Mouse (Mus musculus): ENCODE measurements at regions not wholly inside any gene's neighbourhood (a gene's known extent, or its start where the extent isn't known, plus 50 kb on each side); places are given as distances from the start of the nearest gene placed in this dataset.
A peak's percentile ranks its signal among the peaks of the same experiment; 100 is the strongest.

DNA sequence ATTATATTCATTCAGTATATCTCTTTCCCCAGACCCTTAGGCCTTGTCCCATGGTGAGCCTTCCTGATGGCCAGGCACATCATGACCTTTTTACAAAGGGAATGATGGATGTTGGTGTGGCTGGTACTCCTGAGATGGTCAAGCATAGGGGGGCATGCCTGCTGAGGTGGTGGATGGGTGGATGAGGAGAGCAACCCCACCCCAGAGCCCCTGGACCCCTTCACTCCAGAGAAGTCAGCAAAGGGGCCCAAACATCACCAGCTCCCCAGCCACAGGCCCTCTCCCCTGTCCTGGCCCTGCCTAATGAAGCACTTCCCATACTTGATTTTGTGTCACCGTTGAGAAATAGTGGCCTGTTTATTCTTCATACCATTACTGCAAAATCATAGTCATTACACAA, 193.7 kb downstream of the Xxylt1 start:
- H3K79me2 ChIP-seq (replicated peaks; ENCODE audit: control insufficient read depth, insufficient read depth, low read length): no peaks in the 10 kb centered on the region
- no peak overlapping the region for H3K4me3 ChIP-seq
- H3K9ac ChIP-seq (ENCODE audit: low read depth, low read length): no peak overlapping the region
- no peak overlapping the region for H3K27ac ChIP-seq
- no peaks in the 10 kb centered on the region; the same call in none of the 2 replicates for H3K4me1 ChIP-seq (ENCODE audit: control insufficient read depth, insufficient read depth, low read length)
- WGBS: 89% methylated on average over 1 of the region's 1 CpGs
- no peaks in the 10 kb centered on the region for H3K27me3 ChIP-seq (ENCODE audit: control insufficient read depth, insufficient read depth, low read length)
- intact Hi-C loops (cut with DNase I): no loop called here
- no peak for DNase-seq
- H3K36me3 ChIP-seq (ENCODE audit: control insufficient read depth, insufficient read depth, low read length): no peaks in the 10 kb centered on the region
- no peak for TF ChIP-seq EP300 (IDR thresholded peaks at IDR 0.05; ENCODE audit: insufficient read depth, low read depth, low read length)
- no peak for TF ChIP-seq POLR2A (IDR thresholded peaks at IDR 0.05; ENCODE audit: insufficient read depth, low read depth, low read length)
- no peak for TF ChIP-seq CTCF (IDR thresholded peaks at IDR 0.05)

GRCm38 (mm10) chr16:30888556-30889323, 192.5 kb downstream of the Xxylt1 start:
- no peaks in the 10 kb centered on the region for H3K79me2 ChIP-seq (replicated peaks; ENCODE audit: control insufficient read depth, insufficient read depth, low read length)
- no peaks in the 10 kb centered on the region for H3K27me3 ChIP-seq (ENCODE audit: control insufficient read depth, insufficient read depth, low read length)
- no peak overlapping the region for H3K27ac ChIP-seq
- no peak overlapping the region for H3K4me3 ChIP-seq
- H3K36me3 ChIP-seq (ENCODE audit: control insufficient read depth, insufficient read depth, low read length): no peaks in the 10 kb centered on the region
- H3K4me1 ChIP-seq (ENCODE audit: control insufficient read depth, insufficient read depth, low read length): no peaks in the 10 kb centered on the region; the same call in none of the 2 replicates
- DNase-seq: no peak
- 85% methylated on average over 3 of the region's 3 CpGs for WGBS
- intact Hi-C loops (cut with DNase I): no loop called here
- TF ChIP-seq CTCF (IDR thresholded peaks at IDR 0.05): peak; percentile 34
- TF ChIP-seq EP300 (IDR thresholded peaks at IDR 0.05; ENCODE audit: insufficient read depth, low read depth, low read length): no peak
- no peak overlapping the region for H3K9ac ChIP-seq (ENCODE audit: low read depth, low read length)

GRCm38 (mm10) chr16:30892606-30893005, 188.6 kb downstream of the Xxylt1 start:
- Histone ChIP-seq H3K27me3 (ENCODE audit: control insufficient read depth, insufficient read depth, low read length) (no peaks in the 10 kb centered on the region), H3K4me3 (no peak overlapping the region), H3K4me1 (ENCODE audit: control insufficient read depth, insufficient read depth, low read length) (no peaks in the 10 kb centered on the region), H3K9ac (ENCODE audit: low read depth, low read length) (no peak overlapping the region), H3K27ac (no peak overlapping the region), H3K36me3 (ENCODE audit: control insufficient read depth, insufficient read depth, low read length) (no peaks in the 10 kb centered on the region), H3K79me2 (replicated peaks; ENCODE audit: control insufficient read depth, insufficient read depth, low read length) (no peaks in the 10 kb centered on the region)
- TF ChIP-seq POLR2A (IDR thresholded peaks at IDR 0.05; ENCODE audit: insufficient read depth, low read depth, low read length) (no peak), CTCF (IDR thresholded peaks at IDR 0.05) (no peak), EP300 (IDR thresholded peaks at IDR 0.05; ENCODE audit: insufficient read depth, low read depth, low read length) (no peak)
- no peak for DNase-seq
- WGBS: 96% methylated on average over 6 of the region's 6 CpGs
- intact Hi-C loops (cut with DNase I): no loop called here

DNA sequence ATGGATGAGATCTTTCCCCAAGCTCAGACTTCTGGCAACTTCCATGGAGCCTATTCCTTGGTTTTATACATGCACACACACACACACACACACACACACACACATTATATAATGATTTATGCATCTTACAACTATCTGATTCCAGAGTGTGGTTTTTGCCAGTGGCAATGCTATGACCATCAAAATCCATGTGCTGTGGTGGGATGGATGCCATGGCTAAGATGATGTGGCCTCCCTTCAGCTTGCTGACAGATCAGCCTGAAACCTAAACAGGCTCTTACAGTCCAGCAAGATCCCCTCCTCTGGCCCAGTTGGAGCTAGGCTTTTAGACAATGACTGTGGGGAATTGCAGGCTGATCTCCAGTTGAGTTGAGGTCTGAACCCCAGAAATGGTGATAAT, 187.1 kb downstream of the Xxylt1 start:
- Histone ChIP-seq H3K36me3 (ENCODE audit: control insufficient read depth, insufficient read depth, low read length) (no peaks in the 10 kb centered on the region), H3K27ac (no peak overlapping the region), H3K9ac (ENCODE audit: low read depth, low read length) (no peak overlapping the region), H3K27me3 (ENCODE audit: control insufficient read depth, insufficient read depth, low read length) (no peaks in the 10 kb centered on the region), H3K4me1 (ENCODE audit: control insufficient read depth, insufficient read depth, low read length) (no peaks in the 10 kb centered on the region), H3K79me2 (replicated peaks; ENCODE audit: control insufficient read depth, insufficient read depth, low read length) (no peaks in the 10 kb centered on the region), H3K4me3 (no peak overlapping the region)
- TF ChIP-seq POLR2A (IDR thresholded peaks at IDR 0.05; ENCODE audit: insufficient read depth, low read depth, low read length): no peak
- TF ChIP-seq CTCF (IDR thresholded peaks at IDR 0.05): no peak
- no peak for TF ChIP-seq EP300 (IDR thresholded peaks at IDR 0.05; ENCODE audit: insufficient read depth, low read depth, low read length)
- intact Hi-C loops (cut with DNase I): no loop called here
- DNase-seq: no peak

DNA sequence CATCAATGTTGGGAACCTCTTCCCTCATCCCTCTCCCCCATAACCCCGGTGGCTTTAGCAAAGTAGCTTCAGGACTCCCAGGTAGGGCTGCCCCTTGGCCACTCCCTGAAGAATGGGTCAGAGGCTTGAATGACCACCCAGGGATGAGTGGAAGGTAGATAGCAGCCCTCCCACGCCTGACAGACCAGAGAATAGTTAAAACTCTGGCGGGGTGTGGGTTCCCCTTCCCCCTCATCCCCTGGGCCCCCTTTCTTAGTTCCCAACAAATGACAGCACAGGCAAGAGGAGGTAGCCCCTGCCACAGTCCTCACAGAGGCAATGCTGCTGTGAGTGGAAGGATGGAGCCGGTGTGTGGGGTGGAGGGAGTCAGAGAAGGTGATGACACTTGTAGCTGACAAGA, 186.2 kb downstream of the Xxylt1 start:
- intact Hi-C loops (cut with DNase I): no loop called here
- WGBS: 77% methylated on average over 4 of the region's 4 CpGs
- no peak overlapping the region for H3K4me3 ChIP-seq
- H3K36me3 ChIP-seq (ENCODE audit: control insufficient read depth, insufficient read depth, low read length): no peaks in the 10 kb centered on the region
- no peaks in the 10 kb centered on the region for H3K4me1 ChIP-seq (ENCODE audit: control insufficient read depth, insufficient read depth, low read length)
- H3K27me3 ChIP-seq (ENCODE audit: control insufficient read depth, insufficient read depth, low read length): no peaks in the 10 kb centered on the region
- no peak overlapping the region for H3K27ac ChIP-seq
- TF ChIP-seq POLR2A (IDR thresholded peaks at IDR 0.05; ENCODE audit: insufficient read depth, low read depth, low read length) (no peak), CTCF (IDR thresholded peaks at IDR 0.05) (no peak), EP300 (IDR thresholded peaks at IDR 0.05; ENCODE audit: insufficient read depth, low read depth, low read length) (no peak)
- no peak overlapping the region for H3K9ac ChIP-seq (ENCODE audit: low read depth, low read length)
- DNase-seq: no peak
- no peaks in the 10 kb centered on the region for H3K79me2 ChIP-seq (replicated peaks; ENCODE audit: control insufficient read depth, insufficient read depth, low read length)

GRCm38 (mm10) chr16:30897371-30897770, 183.9 kb downstream of the Xxylt1 start:
- Histone ChIP-seq H3K4me3 (no peak overlapping the region), H3K4me1 (ENCODE audit: control insufficient read depth, insufficient read depth, low read length) (no peaks in the 10 kb centered on the region), H3K27ac (no peak overlapping the region), H3K27me3 (ENCODE audit: control insufficient read depth, insufficient read depth, low read length) (no peaks in the 10 kb centered on the region), H3K9ac (ENCODE audit: low read depth, low read length) (no peak overlapping the region), H3K36me3 (ENCODE audit: control insufficient read depth, insufficient read depth, low read length) (no peaks in the 10 kb centered on the region), H3K79me2 (replicated peaks; ENCODE audit: control insufficient read depth, insufficient read depth, low read length) (no peaks in the 10 kb centered on the region)
- intact Hi-C loops (cut with DNase I): no loop called here
- 82% methylated on average over 3 of the region's 3 CpGs for WGBS
- DNase-seq: no peak
- TF ChIP-seq CTCF (IDR thresholded peaks at IDR 0.05): no peak
- no peak for TF ChIP-seq POLR2A (IDR thresholded peaks at IDR 0.05; ENCODE audit: insufficient read depth, low read depth, low read length)
- no peak for TF ChIP-seq EP300 (IDR thresholded peaks at IDR 0.05; ENCODE audit: insufficient read depth, low read depth, low read length)
